Mouse (Mus musculus) erythroblast, embryonic 14.5 days (primary cell): ENCODE results near the gene Susd2.

Source experiments
- GATA1 ChIP-seq: IDR thresholded peaks from 2 replicates; pipeline ENCODE4 v1.6.1; 2012; ENCODE audit warnings: low read length, inconsistent platforms, mixed read lengths
- TAL1 ChIP-seq: IDR thresholded peaks from 3 replicates; pipeline ENCODE4 v1.6.1; 2012; ENCODE audit warnings: low read length, inconsistent platforms, mixed read lengths

DNA sequence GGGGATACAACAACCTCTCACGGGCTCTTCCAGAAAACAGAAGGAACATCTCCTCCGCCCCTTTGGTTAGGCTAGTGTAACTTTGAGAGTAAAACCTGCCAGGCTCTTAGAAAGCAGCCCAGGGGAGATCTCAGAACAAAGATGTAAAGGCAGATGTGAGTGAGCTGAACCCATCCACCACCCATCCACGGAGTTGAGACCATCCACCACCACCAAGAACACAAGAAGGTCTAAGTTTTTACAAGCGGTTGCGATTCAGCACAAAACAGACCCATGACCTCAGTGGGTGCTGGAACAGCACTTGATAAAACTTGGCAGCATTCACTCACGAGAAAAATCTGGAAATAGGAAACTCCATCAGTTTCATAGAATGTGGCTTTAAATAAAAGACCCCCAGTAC lies 17.9 kb downstream of the Susd2 start:
- TF ChIP-seq GATA1 (no peak), TAL1 (no peak)
